Mouse (Mus musculus) thymus, postnatal 36 days (tissue): Measurements from ENCODE around the gene Zbtb49.
A peak's percentile ranks its signal among the peaks of the same experiment; 100 is the strongest.

Source experiments
- DNase-seq, 2 experiments: peaks; one replicate each; pipeline ENCODE4 v3.0.0; 2022; ENCODE audit warnings: mixed read lengths in 2 of 2

The Zbtb49 gene

DNA sequence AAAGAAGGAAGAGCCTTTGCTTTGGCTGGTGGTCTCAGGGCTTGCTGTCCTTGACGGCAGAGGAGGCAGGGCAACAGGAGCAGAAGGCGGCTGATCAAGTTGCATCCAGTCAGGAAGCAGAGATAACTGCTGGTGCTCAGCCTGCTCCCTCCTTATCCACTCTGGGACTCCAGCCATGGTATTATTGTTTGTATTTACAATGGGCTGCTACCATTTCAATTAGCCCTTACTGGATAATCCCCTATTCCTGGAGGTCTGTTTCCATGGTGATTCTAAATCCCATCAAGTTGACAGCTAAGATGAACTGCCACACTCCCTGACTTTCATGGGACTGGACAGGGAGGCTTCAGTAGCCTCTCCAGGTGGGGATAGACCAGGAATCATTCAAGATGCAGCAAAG lies 25.3 kb downstream of the Zbtb49 start:
- DNase-seq = no peak

GRCm38 (mm10) chr5:38190907-38191306 lies 29.4 kb downstream of the Zbtb49 start:
- no peak for DNase-seq

GRCm38 (mm10) chr5:38187006-38187405 lies 33.3 kb downstream of the Zbtb49 start:
- no peak for DNase-seq

GRCm38 (mm10) chr5:38184688-38185285 lies 35.5 kb downstream of the Zbtb49 start:
- no peak for DNase-seq

GRCm38 (mm10) chr5:38174256-38174912 lies 45.9 kb downstream of the Zbtb49 start:
- DNase-seq = no peak

GRCm38 (mm10) chr5:38173766-38174165 lies 46.5 kb downstream of the Zbtb49 start:
- no peak for DNase-seq

DNA sequence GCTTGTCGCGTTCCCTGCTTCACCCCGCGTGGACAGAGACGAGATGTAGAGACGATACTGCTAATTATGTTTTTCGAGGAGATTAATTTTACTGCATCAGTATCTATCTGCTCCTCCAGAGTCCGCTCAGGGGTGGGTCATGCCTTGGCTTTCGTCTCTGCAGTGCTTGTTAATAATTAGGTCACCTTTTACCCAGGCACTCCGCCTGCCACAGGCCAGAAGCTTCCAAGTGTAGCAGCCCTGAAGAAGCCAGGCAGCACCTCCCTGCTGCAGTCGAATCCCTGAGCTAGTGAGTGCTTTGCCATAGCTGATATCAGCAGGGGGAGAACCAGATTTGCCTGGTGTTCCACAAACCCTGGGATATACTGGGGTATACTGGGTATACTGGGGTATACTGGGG lies 51.8 kb downstream of the Zbtb49 start:
- DNase-seq = no peak

GRCm38 (mm10) chr5:38159634-38160413 lies 60.4 kb downstream of the Zbtb49 start, which contains the start of gene Nsg1:
Gene Nsg1, minus strand, starts transcription at chr5:38159907.
- no peak for DNase-seq

DNA sequence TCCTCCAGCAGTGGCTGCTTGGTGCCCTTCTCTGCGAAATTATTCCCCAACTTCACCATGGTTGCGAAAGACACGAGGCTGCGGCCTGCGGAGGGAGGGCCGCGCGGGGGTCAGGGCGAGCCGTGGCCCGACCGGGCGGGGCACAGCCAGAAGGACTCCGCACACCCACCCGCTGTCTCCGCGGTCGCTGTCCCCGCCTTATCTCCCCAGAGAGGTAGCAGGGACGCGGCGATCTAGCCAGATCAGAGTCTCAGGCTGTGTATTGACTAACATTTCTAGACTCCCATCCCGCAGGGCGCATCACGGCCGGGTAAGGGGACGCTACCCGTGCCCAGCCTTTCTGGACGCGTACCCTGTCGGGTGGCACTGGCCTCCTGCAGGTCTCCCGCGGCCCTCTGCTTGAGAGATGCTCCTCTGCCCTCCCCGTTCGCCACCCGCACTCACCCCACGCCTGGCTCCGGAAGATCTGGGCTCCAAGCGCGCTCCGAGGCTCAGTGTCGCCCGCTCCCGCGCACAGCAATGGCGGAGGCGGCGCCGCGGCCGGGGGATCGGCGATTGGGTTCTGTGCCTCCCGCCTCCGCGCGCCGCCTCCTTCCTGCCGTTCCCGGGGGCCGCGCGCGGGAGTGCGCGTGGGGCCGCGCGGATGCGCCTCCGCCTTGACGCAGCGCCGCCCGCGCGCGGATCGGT lies 61.2 kb downstream of the Zbtb49 start:
- DNase-seq = peak; percentile 56 to 64

DNA sequence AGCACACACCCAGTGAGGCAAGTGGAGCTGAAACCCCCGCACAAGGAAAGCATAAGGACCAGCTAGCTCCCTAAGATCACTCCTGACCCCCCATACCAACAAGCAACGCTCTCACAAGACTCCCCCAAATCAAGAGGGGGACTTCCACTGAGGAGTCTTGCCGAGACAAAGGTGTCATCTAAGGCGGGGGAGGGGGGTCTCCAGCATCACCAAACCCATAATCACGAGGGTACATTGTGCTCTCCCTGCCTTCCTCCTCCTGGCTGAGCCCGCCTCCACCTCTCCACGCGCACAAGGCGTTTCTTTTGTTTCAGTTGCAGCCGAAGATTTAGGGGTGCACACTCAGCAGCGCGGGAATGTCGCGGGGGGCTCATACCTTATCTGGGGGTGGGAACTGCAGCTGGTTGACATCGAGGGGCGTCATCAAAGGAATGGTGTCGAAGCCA lies 61.7 kb downstream of the Zbtb49 start:
- no peak for DNase-seq

DNA sequence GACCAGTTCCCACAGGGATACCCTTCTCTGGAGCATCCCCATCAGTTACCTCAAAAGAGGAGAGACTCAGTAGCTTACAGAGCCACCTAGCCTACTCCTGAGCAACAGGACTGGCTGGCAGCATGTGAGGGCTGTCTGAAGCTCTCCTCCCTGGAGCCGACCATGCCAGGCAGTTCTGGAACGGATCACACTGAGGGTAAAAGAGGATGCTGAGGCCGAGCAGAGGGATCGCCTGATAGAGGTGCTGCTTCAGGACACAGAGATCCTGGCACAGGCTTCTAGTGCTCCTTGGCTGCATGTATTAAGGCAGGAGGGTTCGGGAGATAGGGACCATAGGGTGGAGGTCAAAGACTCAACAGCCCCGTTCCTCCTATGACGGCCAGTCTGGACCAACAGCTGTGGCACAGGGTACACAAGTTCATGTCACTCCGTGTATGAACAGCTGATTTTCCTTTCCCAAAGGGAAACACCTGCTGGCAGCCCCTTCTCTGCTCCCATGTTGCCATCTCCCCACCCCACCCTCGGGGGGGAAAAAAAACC lies 62.7 kb downstream of the Zbtb49 start:
- no peak for DNase-seq

- DNase-seq = no peak
These were observed 66.6 kb downstream of the Zbtb49 start for GRCm38 (mm10) chr5:38153636-38154035.

- no peak for DNase-seq
These were observed 67.8 kb downstream of the Zbtb49 start for GRCm38 (mm10) chr5:38152201-38153108.

DNA sequence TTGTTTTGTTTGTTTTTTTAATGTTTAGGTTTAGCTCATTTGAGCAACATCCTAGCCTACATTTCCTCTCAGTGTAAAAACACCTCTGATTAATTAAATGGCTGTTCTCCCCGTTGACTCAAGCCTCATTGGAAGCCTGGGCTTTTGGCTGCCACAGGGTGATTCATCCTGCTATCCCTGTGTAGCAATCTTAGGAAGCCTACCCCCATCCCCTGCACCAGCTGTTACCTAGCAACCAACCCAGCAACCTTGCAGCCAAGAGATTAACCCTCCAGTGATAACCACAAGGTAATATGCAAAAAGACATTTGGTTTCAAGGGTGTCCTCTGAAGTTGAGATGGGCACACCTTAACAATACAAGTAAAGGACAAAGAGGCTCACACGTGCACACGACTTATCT lies 69.0 kb downstream of the Zbtb49 start:
- no peak for DNase-seq

DNA sequence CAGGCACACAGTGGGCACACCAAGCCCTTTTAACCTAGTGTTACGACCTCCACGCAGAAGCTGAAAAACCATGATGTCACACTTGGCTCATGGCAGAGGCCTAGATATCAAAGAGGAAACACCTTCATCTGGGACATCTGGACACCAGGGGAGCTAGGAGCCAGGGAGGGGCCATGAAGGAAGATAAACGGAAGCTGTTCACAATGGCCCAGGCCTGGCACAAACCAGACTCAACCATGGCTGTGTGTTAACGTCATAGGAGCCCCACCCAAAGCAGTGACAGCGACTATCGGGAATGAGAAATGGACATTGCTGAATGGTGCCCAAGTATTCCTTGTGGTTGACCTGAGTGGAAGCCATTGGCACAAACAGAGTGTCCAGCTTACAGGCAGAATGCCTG lies 73.7 kb downstream of the Zbtb49 start:
- DNase-seq = no peak

DNA sequence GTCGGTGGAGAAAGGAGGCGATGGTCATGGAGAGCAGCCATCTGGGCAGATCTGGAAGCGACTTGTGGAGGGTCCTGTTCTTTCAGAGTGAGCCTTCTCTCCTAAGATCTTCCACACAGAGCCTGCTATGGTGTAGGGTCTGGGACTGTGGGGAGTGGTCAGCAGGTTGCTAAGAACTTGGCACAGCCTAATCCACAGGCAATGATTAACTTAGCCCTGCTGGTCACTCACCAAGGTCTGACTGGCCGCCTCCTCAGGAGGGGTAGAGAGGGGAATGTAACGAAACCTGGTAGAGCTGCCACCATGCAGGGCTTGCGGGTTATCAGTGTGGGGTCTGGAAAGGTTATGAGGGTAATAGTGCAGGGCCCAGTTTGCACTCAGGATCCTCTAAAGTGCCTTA lies 79.4 kb downstream of the Zbtb49 start:
- no peak for DNase-seq
